Mouse (Mus musculus) left cerebral cortex, adult 8-10 months (tissue): Measurements from ENCODE around the gene Fbxw7. TPM values are rescaled to one million over a fixed set of nuclear protein-coding genes. Genes with fewer than 3 reads are reported as not detected.
"Not testable (repeated sequence)": the region's sequence is repeated elsewhere in the genome, so short reads cannot be mapped to it uniquely, and the experiment has no call there.

Experiments
- DNase-seq, 2 experiments: peaks; one replicate each; pipeline ENCODE4 v3.0.0; 2022; ENCODE audit warnings: low spot score in 2 of 2
- total RNA-seq, 4 experiments: library from RNA; stranded (reverse); gene quantifications; 2 replicates each; pipeline ENCODE4 v1.2.4; 2022

Gene Fbxw7
- total RNA-seq, 4 experiments from 2014 or later, result 200 to 239 (median 211) TPM

DNA sequence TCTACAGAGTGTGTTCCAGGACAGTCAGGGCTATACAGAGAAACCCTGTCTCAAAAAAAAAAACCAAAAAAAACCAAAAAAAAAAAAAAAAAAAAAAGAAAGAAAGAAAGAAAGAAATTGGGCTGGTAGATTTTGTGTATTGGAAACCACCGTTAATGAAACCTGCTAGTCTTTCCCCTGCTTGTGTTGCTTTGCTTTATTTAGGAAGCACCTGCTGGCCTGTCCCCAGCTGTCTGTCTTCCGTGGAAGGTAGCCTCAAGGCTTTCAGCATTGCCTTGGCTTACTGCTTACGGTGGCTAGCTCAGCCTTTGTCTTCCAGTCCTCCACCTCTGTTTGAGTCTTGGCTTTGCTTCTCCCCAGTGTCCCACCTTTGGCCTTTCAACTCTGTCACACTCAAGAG lies 11.9 kb downstream of the Fbxw7 start:
- DNase-seq, result no peak

DNA sequence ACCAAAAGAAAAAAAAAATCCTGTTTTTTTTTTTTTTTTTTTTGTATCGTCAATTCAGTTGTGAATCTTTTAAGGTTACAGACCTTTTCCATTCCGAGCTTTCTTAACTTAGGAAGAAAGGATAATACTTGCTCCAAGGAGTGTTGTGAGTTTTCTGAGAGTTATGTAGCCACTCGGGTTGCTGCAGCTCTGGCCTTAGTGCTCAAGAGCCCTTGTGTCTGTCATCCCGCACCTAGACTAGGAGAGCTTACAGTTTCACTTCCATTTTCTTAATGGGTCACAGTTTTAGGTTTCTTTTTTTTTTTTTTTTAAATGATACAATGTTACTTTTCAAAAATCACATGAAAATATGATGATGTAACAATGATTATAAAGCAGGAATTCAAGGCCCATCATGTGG lies 12.5 kb downstream of the Fbxw7 start:
- DNase-seq, result no peak

DNA sequence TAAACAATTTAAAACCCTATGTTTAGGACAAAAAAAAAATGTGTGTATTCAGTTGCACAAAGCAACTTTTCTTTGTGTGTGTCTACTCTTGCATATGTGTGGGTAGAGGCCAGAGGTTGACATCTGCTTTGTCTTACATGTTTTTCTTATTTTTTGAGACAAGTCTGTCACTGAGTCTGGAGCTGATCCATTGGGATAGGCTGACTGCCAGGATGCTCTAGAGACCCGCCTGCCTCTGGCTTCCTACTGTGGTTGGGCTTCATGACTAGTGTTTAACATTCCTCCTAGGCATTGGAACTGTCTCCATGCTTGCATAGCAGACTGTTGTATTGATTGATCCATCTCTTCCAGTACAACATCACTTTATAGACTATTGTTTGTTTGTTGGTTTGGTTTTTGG lies 14.3 kb downstream of the Fbxw7 start:
- no peak for DNase-seq

DNA sequence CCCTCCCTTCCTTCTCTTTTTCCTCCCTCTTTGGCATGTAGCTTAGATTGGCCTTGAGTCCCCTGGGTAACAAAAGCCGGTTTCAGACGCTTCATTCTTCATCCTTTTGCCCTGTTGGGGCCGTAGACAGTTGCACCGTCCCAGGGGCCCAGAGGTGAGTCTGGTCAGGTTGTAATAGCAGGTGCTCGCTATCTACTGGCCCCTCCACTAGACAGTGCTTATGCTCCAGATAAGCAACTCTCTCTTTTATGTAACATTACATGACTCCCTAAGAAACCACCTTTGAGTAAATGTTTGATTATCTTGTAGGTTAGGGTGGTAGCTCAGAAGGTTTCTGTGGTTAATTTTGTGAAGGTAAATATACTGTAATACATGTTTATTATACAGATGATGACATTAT lies 21.0 kb downstream of the Fbxw7 start:
- no peak for DNase-seq

DNA sequence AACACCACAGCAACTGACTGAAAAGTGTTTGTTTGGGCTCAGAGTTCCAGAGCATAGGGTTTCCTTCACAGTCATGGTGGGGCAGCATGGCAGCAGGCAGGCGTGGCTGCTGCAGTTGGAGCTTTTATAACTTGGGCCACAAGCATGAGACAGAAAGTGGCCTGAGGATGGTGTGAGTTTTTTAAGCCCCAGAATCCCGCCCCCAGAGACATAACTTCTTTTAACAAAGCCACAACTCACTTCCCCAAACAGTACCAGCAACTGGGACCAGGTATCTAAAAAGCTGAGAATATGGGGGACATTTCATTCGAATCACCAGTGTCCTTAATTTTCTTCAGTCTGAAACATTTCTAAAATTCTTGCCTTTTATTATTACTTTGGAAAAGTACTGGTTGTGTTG lies 22.9 kb downstream of the Fbxw7 start:
- no peak for DNase-seq

DNA sequence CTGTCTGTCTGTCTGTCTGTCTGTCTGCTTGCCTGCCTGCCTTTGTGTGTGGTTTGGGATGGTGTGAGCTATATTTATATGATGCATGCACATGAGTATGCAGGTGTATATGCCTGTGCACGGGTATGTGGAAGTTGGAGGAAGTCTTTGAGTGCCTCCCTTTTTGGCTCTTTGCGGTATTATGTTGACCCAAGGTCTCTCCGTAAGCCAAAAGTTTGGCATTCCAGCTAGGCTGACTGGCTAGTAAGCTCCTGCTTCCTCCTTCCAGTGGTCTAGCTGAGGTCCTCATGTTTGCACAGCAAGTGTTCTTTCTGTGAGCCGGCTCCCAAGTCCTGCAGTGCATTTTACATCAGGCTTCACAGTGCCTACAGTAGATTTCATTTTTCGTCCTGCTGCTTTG lies 24.4 kb downstream of the Fbxw7 start:
- no peak for DNase-seq

DNA sequence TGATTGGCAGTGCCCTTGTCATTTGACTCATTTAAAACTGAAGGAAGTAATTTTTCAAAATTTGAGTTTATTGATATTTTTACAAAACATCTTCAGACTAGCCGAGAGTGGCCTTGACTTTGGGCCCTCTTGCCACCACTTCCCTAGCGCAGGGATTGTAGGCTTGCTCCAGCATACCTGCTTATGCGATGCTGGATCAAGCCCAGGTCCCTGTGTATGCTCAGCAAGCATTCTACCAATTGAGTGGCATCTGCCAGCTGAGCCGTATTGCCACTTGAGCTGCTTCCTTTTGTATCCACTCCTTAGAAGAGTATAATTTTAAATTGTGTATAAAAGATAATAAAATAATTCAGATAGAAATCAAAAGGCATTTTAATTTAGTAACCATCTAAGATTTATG lies 26.2 kb downstream of the Fbxw7 start:
- DNase-seq, result no peak

DNA sequence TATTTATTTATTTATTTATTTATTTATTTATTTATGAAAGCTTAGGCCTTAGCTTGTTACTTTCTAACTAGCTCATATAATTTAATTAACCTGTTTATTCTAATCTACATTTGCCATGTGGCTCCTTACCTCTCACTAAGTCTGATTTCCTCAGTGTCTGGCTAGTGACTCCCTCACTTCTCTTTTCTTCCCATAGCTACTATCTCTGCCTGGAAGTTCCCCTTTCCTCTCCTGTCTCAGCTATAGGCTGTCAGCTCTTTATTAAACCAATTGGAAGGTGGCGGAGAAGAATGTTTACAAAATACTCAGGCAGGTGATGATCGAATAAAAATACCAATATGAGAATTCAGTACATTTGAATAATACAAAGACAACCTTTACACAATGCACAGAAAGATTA lies 27.7 kb downstream of the Fbxw7 start:
- DNase-seq, result no peak

DNA sequence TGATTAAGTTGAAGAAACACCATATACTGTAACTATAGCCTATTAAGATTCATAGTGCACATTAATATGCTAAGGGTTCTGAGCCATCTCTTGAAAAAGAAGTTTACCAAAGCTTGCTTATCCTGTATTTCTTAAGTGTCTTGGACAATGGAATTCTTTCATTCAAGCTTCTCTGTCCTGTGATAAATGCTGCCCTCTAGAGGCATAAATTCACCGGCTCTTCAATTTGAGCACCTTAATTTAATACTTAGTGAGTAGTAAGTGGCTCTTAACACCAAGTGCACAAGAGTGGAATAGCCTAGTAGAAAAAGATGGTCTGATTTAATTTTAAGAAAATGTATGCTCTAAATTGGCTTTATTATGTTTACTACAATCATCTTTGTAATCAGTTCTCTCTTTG lies 28.5 kb downstream of the Fbxw7 start:
- DNase-seq, result no peak

DNA sequence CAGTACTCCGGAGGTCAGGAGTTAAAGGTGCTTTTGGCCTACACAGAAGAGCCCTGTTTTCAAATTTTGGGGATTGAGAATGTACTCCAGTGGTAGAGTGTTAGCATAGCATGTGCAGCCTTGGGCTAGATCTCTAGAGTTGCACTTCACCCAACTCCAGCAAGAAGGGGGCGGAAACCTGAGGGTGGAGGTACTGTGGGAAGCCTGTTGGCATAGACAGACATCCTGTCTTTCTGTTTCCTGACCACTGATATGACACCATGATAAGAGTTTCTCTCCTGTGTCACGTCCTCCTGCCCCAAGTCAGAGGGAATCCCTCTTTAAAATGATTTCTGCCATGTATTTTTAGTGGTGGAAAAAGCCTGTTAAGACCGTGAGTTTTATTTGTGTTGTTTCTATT lies 33.7 kb downstream of the Fbxw7 start:
- no peak for DNase-seq

DNA sequence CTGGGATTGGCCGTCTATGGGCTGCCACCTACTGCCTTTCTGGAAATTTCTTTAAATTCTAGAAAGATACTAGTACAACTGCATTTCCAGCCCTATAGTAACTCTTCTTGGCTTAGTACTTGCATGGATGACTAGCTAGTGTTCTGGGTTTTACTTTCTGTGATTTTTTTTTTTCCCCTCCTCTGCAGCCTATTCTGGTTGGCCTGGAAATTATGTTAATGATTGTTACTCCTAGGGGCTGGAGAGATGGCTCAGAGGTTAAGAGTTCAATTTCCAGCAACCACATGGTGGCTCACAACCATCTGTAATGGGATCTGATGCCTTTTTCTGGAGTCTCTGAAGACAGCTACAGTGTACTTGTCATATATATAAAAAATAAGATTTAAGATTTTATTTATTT lies 35.4 kb downstream of the Fbxw7 start:
- DNase-seq, result no peak

DNA sequence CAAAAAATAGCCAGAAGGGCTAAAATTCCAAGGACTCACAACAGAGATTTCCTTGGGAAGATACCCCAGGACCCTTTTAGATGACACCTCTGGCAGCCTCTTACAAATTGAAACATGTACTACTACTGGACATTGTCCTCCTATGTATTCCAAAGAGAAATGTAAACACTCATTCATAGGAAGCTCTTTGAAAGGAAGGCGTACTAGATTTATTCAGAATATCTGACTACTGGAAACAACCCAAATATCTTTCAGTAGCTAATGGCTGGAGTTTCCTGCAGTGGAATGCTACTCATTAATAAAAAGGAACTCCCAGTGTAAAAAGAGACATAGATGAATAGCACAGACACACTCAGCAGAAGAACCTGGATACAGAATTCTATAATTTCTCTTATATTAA lies 36.7 kb downstream of the Fbxw7 start:
- no peak for DNase-seq

DNA sequence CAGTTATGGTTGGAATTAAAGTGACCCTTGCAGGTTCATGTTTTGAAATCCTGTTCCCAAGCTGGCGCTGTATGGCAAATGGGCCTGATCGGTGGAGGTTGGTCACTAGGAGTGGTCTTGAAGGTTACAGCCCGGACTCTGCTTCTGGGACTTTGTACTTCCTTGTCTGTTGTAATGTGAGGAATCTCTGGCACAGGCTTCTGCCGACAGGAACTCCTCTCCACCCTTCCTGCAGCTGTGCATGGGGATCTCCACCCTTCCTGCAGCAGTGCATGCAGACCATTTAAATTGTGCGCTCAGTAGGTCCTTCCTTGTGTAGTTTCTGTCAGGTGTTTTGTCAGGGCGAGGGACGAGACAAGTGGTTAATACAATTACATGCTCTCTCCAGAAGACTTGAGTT lies 37.8 kb downstream of the Fbxw7 start:
- no peak for DNase-seq

DNA sequence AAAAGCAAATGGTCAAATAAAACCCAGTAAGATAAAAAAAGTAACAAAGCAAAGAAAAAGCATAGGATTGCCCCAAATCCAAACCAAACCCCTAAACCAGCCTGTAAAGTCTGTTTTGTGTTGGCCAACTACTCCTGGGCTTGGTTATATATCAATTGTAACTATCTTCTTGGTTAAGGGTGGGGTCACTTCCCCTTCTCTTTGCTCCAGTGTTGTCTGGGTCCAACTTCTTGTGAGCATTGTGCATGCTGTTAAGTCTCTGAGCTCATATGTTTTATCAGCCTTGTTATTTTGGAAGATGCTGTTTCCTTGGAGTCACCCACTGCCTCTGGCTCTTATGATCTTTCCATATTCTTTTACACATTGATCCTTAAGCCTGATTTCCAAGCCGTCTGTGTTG lies 39.4 kb downstream of the Fbxw7 start:
- DNase-seq, result no peak

DNA sequence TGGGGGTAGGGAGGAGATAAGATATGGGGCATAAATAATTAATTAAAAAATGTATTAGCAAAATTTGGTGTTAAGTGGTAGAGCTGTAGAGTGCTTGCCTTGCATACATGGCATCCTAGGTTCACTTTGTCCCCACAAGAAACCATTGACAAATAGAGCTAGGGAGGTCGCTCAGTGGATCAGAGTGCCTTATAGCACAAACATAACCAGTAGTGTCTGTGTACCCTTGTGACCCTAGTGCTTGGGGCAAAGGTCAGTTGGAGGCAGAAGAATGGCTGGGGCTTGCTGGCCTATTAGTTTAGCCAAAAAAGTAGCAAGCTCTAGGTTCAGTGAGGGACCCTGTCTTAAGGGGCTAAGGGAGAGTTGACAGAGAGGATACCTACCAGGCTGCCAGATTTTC lies 45.6 kb downstream of the Fbxw7 start:
- DNase-seq, result no peak

DNA sequence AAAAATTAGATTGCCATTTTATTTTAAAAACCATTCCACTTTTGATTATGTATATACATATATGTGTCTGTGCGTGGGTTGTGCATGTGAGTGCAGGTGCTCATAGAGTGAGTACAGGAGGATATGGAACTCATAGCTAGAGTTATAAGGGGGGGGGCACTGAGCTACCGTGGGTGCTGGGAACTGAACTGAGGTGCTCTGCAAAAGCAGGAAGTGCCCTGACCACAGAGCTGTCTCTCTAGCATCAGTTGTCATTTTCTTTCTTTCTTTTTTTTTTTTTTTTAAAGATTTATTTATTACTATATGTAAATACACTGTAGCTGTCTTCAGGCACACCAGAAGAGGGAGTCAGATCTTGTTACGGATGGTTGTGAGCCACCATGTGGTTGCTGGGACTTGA lies 46.7 kb downstream of the Fbxw7 start:
- not testable (repeated sequence) for DNase-seq

DNA sequence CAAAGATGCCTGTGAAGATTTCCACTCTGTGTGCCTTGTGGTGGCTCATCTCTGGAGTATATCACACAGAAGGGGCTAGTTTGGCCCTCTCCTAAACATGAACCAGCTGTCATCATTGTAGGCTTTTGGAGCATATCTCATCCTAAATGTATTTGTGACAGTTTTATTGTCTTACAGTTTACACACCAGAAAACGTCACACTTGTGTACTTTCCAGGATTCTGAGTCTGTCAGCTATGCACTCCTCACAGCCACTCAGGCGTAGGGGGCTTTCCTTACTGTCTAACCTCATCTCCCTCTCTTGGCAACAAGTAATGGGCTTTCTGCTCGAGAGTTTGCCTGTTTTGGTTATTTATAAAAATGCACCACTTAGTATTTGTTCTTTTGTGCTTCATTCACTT lies 50.6 kb downstream of the Fbxw7 start:
- DNase-seq, result no peak

DNA sequence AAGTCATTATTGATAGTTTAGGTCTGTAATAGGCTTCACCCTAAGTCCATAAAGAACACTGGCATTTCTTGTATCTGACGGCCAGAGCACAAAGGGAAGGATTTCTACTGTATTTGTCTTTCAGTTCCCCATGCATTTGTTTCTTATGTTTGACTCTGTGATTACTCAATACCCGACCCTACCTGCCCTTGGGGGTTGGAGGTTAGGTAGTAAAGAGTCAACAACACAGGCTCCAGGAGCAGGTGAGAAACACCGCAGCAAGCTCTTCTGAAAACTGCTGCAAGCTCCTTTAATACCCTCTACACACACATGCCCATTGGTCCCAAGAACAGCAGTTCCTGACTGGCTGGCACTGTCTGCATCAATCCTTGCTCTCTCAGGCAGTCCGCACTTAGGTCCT lies 51.8 kb downstream of the Fbxw7 start:
- no peak for DNase-seq

DNA sequence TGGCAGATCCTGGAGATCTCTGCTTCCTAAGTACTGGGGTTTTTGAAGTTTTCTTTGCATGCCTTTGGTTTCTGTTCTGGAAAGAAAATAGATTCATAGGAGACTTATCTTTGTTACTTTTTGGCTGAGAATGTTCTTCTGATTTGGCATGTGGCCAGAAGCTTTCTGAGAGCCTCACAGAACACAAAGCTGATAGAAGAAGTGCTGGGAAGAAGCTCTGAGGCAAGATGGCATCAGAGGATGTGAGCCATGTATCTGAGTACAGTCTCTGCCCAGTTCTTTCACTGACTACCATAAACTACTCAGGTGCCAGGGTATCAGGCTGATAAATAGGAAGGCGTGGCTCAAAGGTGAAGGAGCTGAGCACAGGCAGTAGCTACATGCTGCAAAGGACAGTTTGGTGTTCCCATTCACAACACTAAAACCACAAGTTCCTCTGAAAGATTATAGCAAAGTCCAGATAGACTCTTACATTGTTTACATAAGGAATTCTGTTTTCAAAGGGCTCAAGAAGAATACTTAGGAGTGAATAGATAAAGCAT lies 52.4 kb downstream of the Fbxw7 start:
- no peak for DNase-seq

DNA sequence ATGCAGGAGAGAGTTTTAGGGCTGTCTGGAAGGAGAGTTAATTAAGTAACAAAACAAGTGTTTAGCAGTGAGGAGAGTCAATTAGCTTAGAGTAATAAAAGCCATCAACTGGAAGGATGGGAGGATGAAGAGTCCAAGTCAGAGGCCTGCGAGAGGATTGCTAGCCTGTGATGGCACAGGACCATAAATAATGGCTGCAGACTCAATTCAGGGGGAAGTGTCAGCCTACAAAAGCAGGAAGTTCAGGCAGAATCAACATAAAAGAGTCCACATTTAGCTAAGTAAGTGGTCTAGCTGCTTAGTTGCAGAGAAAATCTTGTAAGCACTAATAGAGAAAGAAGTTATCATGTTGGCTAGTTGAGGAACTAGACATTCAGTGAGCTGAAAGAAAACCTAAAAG lies 52.9 kb downstream of the Fbxw7 start:
- no peak for DNase-seq

DNA sequence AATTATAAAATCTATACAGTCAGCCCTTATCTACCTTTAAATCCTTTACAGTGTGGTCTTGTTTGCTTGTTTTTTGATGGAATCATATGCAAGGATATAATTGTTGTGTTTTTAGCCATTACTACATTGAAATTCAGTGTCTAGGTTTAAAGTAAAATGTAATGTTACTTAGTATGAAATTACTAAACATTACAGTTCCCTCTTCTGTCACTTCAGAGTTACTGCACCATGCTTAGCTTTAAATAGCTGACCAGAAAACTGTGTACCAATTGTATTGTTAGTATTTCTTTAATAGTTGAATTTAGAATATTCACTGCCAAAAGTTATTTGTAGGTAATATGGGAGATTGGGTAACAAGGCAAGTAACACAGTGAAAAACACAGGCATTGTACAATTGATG lies 55.1 kb downstream of the Fbxw7 start:
- DNase-seq, result no peak

DNA sequence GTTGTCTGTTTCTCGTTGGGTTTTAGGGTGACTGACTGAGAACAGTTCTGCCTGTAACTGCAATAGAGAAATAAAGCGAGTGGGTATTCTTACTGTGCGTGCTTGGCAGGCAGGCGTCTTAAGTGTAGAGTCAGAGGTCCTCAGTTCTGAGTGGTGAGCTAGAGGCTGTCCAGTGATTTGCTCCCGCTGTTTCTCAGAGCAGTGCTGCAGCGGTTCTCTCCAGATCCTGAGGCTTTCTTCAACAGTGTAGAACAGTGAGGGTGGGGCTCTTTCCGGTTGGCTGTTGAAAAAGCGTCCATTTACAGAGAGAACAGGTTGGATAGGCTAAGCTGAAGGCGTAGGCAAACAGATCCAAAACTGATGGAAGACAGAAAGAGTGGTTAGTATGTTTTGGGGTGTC lies 60.2 kb downstream of the Fbxw7 start:
- DNase-seq, result no peak

DNA sequence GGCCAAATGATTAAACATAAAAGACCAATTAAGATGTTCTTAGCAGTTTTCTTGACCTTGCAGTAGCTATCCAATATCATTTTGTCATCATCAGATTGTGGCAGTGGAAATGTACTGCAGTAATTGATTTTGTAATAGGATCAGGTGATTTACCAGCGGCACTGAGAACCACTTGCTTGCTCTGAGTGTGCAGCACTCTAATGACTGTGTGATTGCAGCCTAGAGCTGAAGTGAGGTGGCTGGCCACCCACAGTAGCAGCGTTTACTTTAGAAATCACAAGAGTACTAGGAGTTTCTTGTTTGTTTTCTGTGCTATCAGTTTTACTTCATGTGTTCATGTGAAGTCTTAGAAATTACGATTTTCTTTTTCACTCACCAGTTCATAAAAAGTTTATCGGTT lies 61.1 kb downstream of the Fbxw7 start:
- DNase-seq, result no peak

DNA sequence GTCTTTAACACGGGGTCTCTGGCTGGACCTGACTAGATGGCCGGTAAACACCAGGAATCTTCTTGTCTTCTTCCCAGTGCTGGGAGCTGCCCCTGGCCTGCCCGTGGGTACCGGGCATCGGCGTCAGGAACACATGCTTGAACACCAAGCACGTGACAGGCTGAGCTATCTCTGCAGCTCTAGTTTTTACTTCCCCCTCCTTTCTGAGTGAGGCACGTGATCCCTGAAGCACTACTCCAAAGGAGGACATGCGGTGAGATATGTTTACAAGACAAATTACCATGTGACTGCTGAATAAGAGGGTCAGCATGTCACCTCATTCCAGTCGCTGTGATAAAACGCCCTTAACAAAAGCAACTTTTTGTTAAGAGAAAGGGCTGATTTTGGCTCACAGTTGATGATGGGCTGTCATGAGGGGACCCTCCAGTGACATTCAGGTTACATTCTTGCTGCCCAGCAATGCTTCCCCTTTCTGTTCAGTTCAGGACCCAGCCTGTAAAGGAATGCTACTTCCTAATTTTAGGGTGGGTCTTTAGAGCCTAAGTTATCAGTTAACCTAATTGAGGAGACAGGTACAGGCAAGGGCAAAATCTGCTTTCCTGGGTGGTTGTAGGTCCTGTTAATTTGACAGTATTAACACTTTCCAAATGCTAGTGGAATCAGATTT lies 68.9 kb downstream of the Fbxw7 start:
- DNase-seq, result no peak
